Mouse (Mus musculus): ENCODE data around the gene Misp. TPM values are rescaled to one million over a fixed set of nuclear protein-coding genes. Genes with fewer than 3 reads are reported as not detected.

Misp gene
- polyA plus RNA-seq, 1 experiment from 2014 or later: 7.8 TPM

DNA sequence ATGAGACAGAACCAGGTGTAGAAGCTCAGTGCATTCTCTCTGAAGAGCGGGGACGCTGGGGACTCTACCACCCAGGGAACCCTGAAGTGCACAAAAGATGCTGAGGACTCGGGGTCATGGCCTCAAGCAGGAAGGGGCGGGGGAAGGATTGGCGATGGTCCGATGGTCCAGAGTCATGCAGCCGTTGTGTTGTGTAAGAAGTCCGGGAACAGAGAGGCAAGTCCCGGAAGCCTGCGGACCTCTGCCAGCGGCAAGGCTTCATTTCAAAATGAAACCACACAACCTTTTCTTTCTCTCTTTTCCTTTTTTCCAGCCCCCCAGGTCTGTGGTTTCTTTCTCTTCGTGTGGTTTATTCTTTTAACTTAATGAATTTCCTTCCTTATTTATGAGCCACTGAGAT is 57.0 kb downstream of the Misp start:
- H3K27ac ChIP-seq (replicated peaks): no peak overlapping the region
- no peak overlapping the region for H3K4me3 ChIP-seq (replicated peaks)
- no peak overlapping the region for H3K4me2 ChIP-seq (replicated peaks)
- no peak for ATAC-seq (ENCODE audit: insufficient number of reproducible peaks, low FRiP score, low TSS enrichment, low read depth)
- H3K9me3 ChIP-seq (replicated peaks): no peaks in the 10 kb centered on the region
- WGBS: 50% methylated on average over 12 of the region's 12 CpGs
- no peaks in the 10 kb centered on the region for H3K36me3 ChIP-seq
- no peak overlapping the region for H3K9ac ChIP-seq
- peaks cover 51% of the 10 kb centered on the region for H3K4me1 ChIP-seq
- peaks cover 1% of the 10 kb centered on the region; the same call in 1 of the 2 replicates for H3K27me3 ChIP-seq

DNA sequence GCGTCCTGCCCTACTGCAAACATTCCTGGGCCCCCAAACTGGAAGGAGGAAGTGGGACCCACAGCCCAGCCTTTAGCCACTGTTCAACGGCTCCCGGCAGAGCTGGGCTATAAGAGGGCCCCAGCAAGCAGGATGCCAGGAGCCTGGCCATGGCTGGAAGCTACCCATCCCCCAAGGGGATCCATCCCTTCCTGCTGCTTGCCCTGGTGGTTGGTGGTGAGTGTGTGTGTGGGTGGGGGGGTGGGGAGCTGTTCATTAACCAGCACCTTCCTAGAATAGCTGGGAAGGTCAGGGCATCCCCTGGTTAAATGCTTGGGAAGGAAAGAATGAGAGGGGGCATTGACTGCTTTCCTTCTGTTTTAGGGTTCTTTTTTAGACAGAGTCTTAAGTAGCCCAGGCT is 58.7 kb downstream of the Misp start:
- Histone ChIP-seq H3K9me3 (replicated peaks) (no peaks in the 10 kb centered on the region), H3K9ac (no peak overlapping the region), H3K27ac (replicated peaks) (no peak overlapping the region), H3K4me3 (replicated peaks) (no peak overlapping the region), H3K4me1 (peaks cover 50% of the 10 kb centered on the region), H3K27me3 (peaks cover 7% of the 10 kb centered on the region; the same call in 1 of the 2 replicates), H3K36me3 (no peaks in the 10 kb centered on the region), H3K4me2 (replicated peaks) (no peak overlapping the region)
- no peak for ATAC-seq (ENCODE audit: insufficient number of reproducible peaks, low FRiP score, low TSS enrichment, low read depth)
- 43% methylated on average over 3 of the region's 3 CpGs for WGBS

Small RNA genes lying within 50 kb of the gene (microRNA-seq; reads per million reads assigned to microRNA genes)
- gene Mir6910 (ENCODE audit: borderline number of aligned reads): not detected

Other genes with a start within 250 kb of the Misp start
- gene Theg, start 233.7 kb upstream of the Misp start, polyA plus RNA-seq (2015; fragmentation: Nextera tagmentation; extraction: Ambion mirVana): not detected in 2 replicates
- not detected in 2 replicates for gene C2cd4c, start 207.0 kb upstream of the Misp start, polyA plus RNA-seq (2015; fragmentation: Nextera tagmentation; extraction: Ambion mirVana)
- gene Shc2, start 183.1 kb upstream of the Misp start, polyA plus RNA-seq (2015; fragmentation: Nextera tagmentation; extraction: Ambion mirVana): 11.8 and 12.5 TPM in 2 replicates
- not detected in 2 replicates for gene Odf3l2, start 175.3 kb upstream of the Misp start, polyA plus RNA-seq (2015; fragmentation: Nextera tagmentation; extraction: Ambion mirVana)
- gene Madcam1, start 156.4 kb upstream of the Misp start, polyA plus RNA-seq (2015; fragmentation: Nextera tagmentation; extraction: Ambion mirVana): 8.4 and 9.1 TPM in 2 replicates
- gene Tpgs1, start 151.6 kb upstream of the Misp start, polyA plus RNA-seq (2015; fragmentation: Nextera tagmentation; extraction: Ambion mirVana): 62.4 and 63.6 TPM in 2 replicates
- 94.8 and 96.8 TPM in 2 replicates for gene Cdc34, start 138.8 kb upstream of the Misp start, polyA plus RNA-seq (2015; fragmentation: Nextera tagmentation; extraction: Ambion mirVana)
- 0.89 and 1.5 TPM in 2 replicates for gene Gzmm, start 132.0 kb upstream of the Misp start, polyA plus RNA-seq (2015; fragmentation: Nextera tagmentation; extraction: Ambion mirVana)
- gene Bsg, start 116.5 kb upstream of the Misp start, polyA plus RNA-seq (2015; fragmentation: Nextera tagmentation; extraction: Ambion mirVana): 837 and 902 TPM in 2 replicates
- gene Hcn2, start 104.4 kb upstream of the Misp start, polyA plus RNA-seq (2015; fragmentation: Nextera tagmentation; extraction: Ambion mirVana): 0.07 and 0.13 TPM in 2 replicates
- 41.6 and 46.6 TPM in 2 replicates for gene Polrmt, start 74.4 kb upstream of the Misp start, polyA plus RNA-seq (2015; fragmentation: Nextera tagmentation; extraction: Ambion mirVana)
- gene Fgf22, start 65.9 kb upstream of the Misp start, polyA plus RNA-seq (2015; fragmentation: Nextera tagmentation; extraction: Ambion mirVana): 2.5 and 3.9 TPM in 2 replicates
- gene Rnf126, start 54.0 kb upstream of the Misp start, polyA plus RNA-seq (2015; fragmentation: Nextera tagmentation; extraction: Ambion mirVana): 110 and 127 TPM in 2 replicates
- gene Fstl3, start 43.7 kb upstream of the Misp start, polyA plus RNA-seq (2015; fragmentation: Nextera tagmentation; extraction: Ambion mirVana): 20.1 and 20.2 TPM in 2 replicates
- 0.07 TPM in 1 of 2 replicates, not detected in the other for gene Prss57, start 30.0 kb upstream of the Misp start, polyA plus RNA-seq (2015; fragmentation: Nextera tagmentation; extraction: Ambion mirVana)
- 88.1 and 96.6 TPM in 2 replicates for gene Palm, start 27.4 kb upstream of the Misp start, polyA plus RNA-seq (2015; fragmentation: Nextera tagmentation; extraction: Ambion mirVana)
- gene Ptbp1, start 33.4 kb downstream of the Misp start, polyA plus RNA-seq (2015; fragmentation: Nextera tagmentation; extraction: Ambion mirVana): 299 and 325 TPM in 2 replicates
- gene Prtn3, start 53.5 kb downstream of the Misp start, polyA plus RNA-seq (2015; fragmentation: Nextera tagmentation; extraction: Ambion mirVana): 4.3 and 5.6 TPM in 2 replicates
- gene Plppr3, start 53.6 kb downstream of the Misp start, polyA plus RNA-seq (2015; fragmentation: Nextera tagmentation; extraction: Ambion mirVana): 59.9 and 68.2 TPM in 2 replicates
- gene Elane, start 65.3 kb downstream of the Misp start, polyA plus RNA-seq (2015; fragmentation: Nextera tagmentation; extraction: Ambion mirVana): 0.28 and 0.85 TPM in 2 replicates
- not detected in 2 replicates for gene Cfd, start 69.9 kb downstream of the Misp start, polyA plus RNA-seq (2015; fragmentation: Nextera tagmentation; extraction: Ambion mirVana)
- gene Med16, start 87.9 kb downstream of the Misp start, polyA plus RNA-seq (2015; fragmentation: Nextera tagmentation; extraction: Ambion mirVana): 44.0 and 48.4 TPM in 2 replicates
- gene Gm26602, start 89.9 kb downstream of the Misp start, polyA plus RNA-seq (2015; fragmentation: Nextera tagmentation; extraction: Ambion mirVana): 5.2 TPM in 1 of 2 replicates, not detected in the other
- 1.1 and 1.4 TPM in 2 replicates for gene Kiss1r, start 96.0 kb downstream of the Misp start, polyA plus RNA-seq (2015; fragmentation: Nextera tagmentation; extraction: Ambion mirVana)
- gene R3hdm4, start 100.2 kb downstream of the Misp start, polyA plus RNA-seq (2015; fragmentation: Nextera tagmentation; extraction: Ambion mirVana): 179 and 181 TPM in 2 replicates
- 6.6 and 7.0 TPM in 2 replicates for gene Arid3a, start 106.1 kb downstream of the Misp start, polyA plus RNA-seq (2015; fragmentation: Nextera tagmentation; extraction: Ambion mirVana)
- 84.7 and 90.6 TPM in 2 replicates for gene Wdr18, start 139.2 kb downstream of the Misp start, polyA plus RNA-seq (2015; fragmentation: Nextera tagmentation; extraction: Ambion mirVana)
- 0.63 and 0.77 TPM in 2 replicates for gene Grin3b, start 149.7 kb downstream of the Misp start, polyA plus RNA-seq (2015; fragmentation: Nextera tagmentation; extraction: Ambion mirVana)
- gene Tmem259, start 163.3 kb downstream of the Misp start, polyA plus RNA-seq (2015; fragmentation: Nextera tagmentation; extraction: Ambion mirVana): 23.9 and 29.3 TPM in 2 replicates
- 288 and 296 TPM in 2 replicates for gene Cnn2, start 167.6 kb downstream of the Misp start, polyA plus RNA-seq (2015; fragmentation: Nextera tagmentation; extraction: Ambion mirVana)
- 3.7 and 4.0 TPM in 2 replicates for gene Abca7, start 175.5 kb downstream of the Misp start, polyA plus RNA-seq (2015; fragmentation: Nextera tagmentation; extraction: Ambion mirVana)
- 5.1 and 6.2 TPM in 2 replicates for gene Arhgap45, start 195.7 kb downstream of the Misp start, polyA plus RNA-seq (2015; fragmentation: Nextera tagmentation; extraction: Ambion mirVana)
- gene Polr2e, start 218.8 kb downstream of the Misp start, polyA plus RNA-seq (2015; fragmentation: Nextera tagmentation; extraction: Ambion mirVana): 218 and 221 TPM in 2 replicates
- 503 and 528 TPM in 2 replicates for gene Gpx4, start 226.2 kb downstream of the Misp start, polyA plus RNA-seq (2015; fragmentation: Nextera tagmentation; extraction: Ambion mirVana)

Measured in embryonic facial prominence, embryonic 15.5 days (tissue).